Mouse (Mus musculus): ENCODE results near the gene Pes1.

DNA sequence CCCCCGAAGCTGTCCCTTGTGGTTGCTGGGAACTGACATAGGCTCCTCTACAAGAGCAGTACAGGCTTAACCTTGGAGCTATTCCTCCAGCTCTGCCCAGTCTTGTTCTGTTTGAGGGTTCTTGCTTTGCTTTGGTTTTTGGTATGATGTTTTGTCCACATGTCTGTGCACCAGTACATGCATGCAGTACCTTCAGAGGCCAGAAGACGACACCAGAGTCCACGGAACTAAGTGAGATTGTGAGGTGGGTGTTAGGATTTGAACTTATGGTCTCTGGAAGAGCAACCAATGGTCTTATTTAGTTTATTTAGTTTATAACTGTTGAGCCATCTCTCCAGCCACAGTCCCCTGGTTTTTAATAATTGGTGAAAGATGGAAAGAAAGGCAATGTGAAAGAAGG, 42.7 kb downstream of the Pes1 start:
- TF ChIP-seq FOSL1 (IDR thresholded peaks at IDR 0.05; ENCODE audit: insufficient read depth, low read length, poor library complexity, severe bottlenecking), result no peak
- no peak for TF ChIP-seq MAX (IDR thresholded peaks at IDR 0.05)
- TF ChIP-seq CTCF (IDR thresholded peaks at IDR 0.05; ENCODE audit: control insufficient read depth, insufficient read depth, insufficient read length), result no peak
- TF ChIP-seq USF1 (IDR thresholded peaks at IDR 0.05; ENCODE audit: low read depth), result no peak
- no peak for TF ChIP-seq MYOD1 (IDR thresholded peaks at IDR 0.05; ENCODE audit: control insufficient read depth, insufficient read length, low read depth)
- no peak for TF ChIP-seq MYOG (IDR thresholded peaks at IDR 0.05; ENCODE audit: control insufficient read depth, extremely low read depth, insufficient read length)

Measured in C2C12 (cell line).